Mouse (Mus musculus): Measurements from ENCODE around the gene Mier2. TPM values are rescaled to one million over a fixed set of nuclear protein-coding genes. Genes with fewer than 3 reads are reported as not detected.

The Mier2 gene
- polyA plus RNA-seq, 1 experiment from 2014 or later: 56.2 TPM

DNA sequence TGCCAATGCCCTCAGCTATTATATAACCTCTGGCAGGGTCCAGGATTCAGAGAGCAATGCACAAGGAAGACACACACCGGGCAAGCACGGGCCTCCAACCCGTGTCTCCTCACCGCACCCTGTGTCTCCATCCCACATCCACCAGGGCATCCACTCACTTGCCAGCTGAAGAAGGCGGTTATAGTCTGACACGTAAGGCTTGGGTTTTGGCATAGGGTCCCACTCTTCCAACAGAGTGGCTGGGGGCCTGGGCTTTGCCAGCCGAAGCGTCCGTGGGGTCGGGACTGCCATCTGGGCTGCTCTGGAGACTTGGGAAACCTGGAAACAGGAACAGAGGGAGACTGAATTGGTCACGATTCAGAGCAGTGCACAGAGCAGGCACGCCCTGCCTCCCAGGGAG, 24.8 kb upstream of the Mier2 start:
- H3K27ac ChIP-seq (ENCODE audit: low read length): no peak overlapping the region
- H3K36me3 ChIP-seq (ENCODE audit: control insufficient read depth, insufficient read depth, low read length): no peaks in the 10 kb centered on the region
- H3K4me1 ChIP-seq (ENCODE audit: control insufficient read depth, insufficient read depth, low read length): no peaks in the 10 kb centered on the region
- ATAC-seq: no peak
- H3K9me3 ChIP-seq (replicated peaks; ENCODE audit: control insufficient read depth, low read length, poor library complexity, severe bottlenecking): no peaks in the 10 kb centered on the region
- no peak overlapping the region for H3K4me2 ChIP-seq (ENCODE audit: low read length)
- 73% methylated on average over 12 of the region's 12 CpGs for WGBS
- no peak overlapping the region for H3K4me3 ChIP-seq (ENCODE audit: low read depth, low read length)
- H3K27me3 ChIP-seq (ENCODE audit: control insufficient read depth, insufficient read depth, low read depth, low read length): no peaks in the 10 kb centered on the region
- no peak overlapping the region for H3K9ac ChIP-seq (ENCODE audit: low read depth, low read length)

DNA sequence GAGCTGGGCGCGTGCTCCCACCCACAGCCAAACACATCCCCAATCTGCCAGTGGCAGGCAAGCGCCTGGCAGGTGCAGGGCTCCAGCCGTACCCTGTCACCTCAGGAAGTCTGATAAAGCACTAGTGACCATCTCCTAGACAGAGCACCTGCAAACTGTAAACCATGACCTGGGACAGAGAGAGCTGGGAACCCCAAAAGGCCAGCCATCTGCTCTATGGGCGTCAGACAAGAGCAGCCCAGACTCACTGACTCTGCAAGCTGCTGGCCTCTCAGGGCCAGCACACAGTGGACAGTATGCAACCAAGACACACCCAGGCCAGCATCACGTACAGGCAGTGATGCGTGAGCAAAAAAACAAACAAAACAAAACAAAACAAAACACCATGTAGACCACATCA, 23.9 kb upstream of the Mier2 start:
- WGBS: 79% methylated on average over 7 of the region's 7 CpGs
- Histone ChIP-seq H3K9me3 (replicated peaks; ENCODE audit: control insufficient read depth, low read length, poor library complexity, severe bottlenecking) (no peaks in the 10 kb centered on the region), H3K27ac (ENCODE audit: low read length) (no peak overlapping the region), H3K4me1 (ENCODE audit: control insufficient read depth, insufficient read depth, low read length) (no peaks in the 10 kb centered on the region), H3K4me2 (ENCODE audit: low read length) (no peak overlapping the region), H3K4me3 (ENCODE audit: low read depth, low read length) (no peak overlapping the region), H3K27me3 (ENCODE audit: control insufficient read depth, insufficient read depth, low read depth, low read length) (no peaks in the 10 kb centered on the region), H3K9ac (ENCODE audit: low read depth, low read length) (no peak overlapping the region), H3K36me3 (ENCODE audit: control insufficient read depth, insufficient read depth, low read length) (no peaks in the 10 kb centered on the region)
- no peak for ATAC-seq

DNA sequence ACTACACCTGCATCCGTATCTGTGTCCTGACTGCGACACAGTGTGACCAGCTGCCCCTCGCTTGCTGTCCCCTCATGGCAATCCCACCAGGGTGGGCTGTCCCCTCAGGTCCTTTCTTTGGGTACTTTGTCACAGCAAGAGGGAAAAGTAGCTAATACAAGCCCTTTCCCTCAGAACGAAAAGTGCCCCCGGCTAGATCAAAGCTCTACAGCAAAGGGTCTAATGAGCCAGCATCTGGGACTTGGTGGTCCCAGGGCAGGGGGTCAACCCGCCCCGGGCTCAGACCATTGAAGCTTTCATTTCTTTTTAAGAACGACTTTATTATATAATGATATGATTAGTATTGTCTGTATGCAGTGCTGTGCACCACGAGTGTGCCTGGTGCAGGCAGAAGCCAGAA, 23.3 kb upstream of the Mier2 start:
- no peak overlapping the region for H3K9ac ChIP-seq (ENCODE audit: low read depth, low read length)
- H3K4me2 ChIP-seq (ENCODE audit: low read length): no peak overlapping the region
- no peaks in the 10 kb centered on the region for H3K36me3 ChIP-seq (ENCODE audit: control insufficient read depth, insufficient read depth, low read length)
- WGBS: 33% methylated on average over 9 of the region's 9 CpGs
- H3K4me1 ChIP-seq (ENCODE audit: control insufficient read depth, insufficient read depth, low read length): no peaks in the 10 kb centered on the region
- no peaks in the 10 kb centered on the region for H3K27me3 ChIP-seq (ENCODE audit: control insufficient read depth, insufficient read depth, low read depth, low read length)
- no peaks in the 10 kb centered on the region for H3K9me3 ChIP-seq (replicated peaks; ENCODE audit: control insufficient read depth, low read length, poor library complexity, severe bottlenecking)
- H3K4me3 ChIP-seq (ENCODE audit: low read depth, low read length): no peak overlapping the region
- no peak overlapping the region for H3K27ac ChIP-seq (ENCODE audit: low read length)
- ATAC-seq: no peak

DNA sequence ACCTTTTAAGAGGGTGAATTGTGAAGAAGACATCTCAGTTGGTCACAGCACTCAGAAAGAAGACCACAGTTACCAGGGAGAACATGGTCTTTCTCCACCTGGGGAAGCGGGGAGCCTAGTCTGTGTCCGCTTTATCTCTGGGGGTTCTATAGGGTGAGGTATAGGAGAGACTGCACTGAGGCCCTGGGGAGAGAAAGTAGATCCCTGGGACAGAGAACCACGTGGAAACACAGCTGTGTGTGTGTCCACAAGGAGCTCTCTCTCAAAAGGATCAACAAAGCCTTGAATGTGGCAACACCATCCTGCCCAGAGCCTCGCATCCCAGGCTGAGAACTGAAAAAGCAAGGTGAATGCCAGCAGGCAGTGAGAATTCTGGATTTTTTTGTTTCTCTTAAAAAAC, 22.4 kb upstream of the Mier2 start:
- Histone ChIP-seq H3K27me3 (ENCODE audit: control insufficient read depth, insufficient read depth, low read depth, low read length) (no peaks in the 10 kb centered on the region), H3K4me2 (ENCODE audit: low read length) (no peak overlapping the region), H3K36me3 (ENCODE audit: control insufficient read depth, insufficient read depth, low read length) (no peaks in the 10 kb centered on the region), H3K9me3 (replicated peaks; ENCODE audit: control insufficient read depth, low read length, poor library complexity, severe bottlenecking) (no peaks in the 10 kb centered on the region), H3K9ac (ENCODE audit: low read depth, low read length) (no peak overlapping the region), H3K27ac (ENCODE audit: low read length) (no peak overlapping the region), H3K4me1 (ENCODE audit: control insufficient read depth, insufficient read depth, low read length) (no peaks in the 10 kb centered on the region), H3K4me3 (ENCODE audit: low read depth, low read length) (no peak overlapping the region)
- 68% methylated on average over 4 of the region's 4 CpGs for WGBS
- no peak for ATAC-seq

DNA sequence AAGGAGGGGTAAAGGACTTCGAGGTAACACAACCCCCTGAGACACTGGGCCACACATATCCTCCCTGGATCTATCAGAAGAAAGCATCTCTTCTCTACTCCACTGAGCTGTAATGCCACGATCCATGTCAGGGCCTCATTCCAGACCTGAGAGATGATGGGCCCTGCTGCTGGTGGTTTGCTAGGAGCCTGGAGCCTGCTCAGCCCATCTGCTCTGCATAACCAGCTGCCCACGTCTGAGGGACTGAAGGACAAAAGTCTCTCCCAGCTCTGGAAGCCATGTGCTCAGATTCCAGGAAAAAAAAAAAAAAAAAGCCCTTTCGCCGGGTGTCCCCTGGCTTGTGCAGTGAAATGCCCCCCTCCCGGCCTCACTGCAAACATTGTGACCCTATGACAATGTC, 20.8 kb upstream of the Mier2 start:
- no peaks in the 10 kb centered on the region for H3K9me3 ChIP-seq (replicated peaks; ENCODE audit: control insufficient read depth, low read length, poor library complexity, severe bottlenecking)
- H3K36me3 ChIP-seq (ENCODE audit: control insufficient read depth, insufficient read depth, low read length): no peaks in the 10 kb centered on the region
- H3K27me3 ChIP-seq (ENCODE audit: control insufficient read depth, insufficient read depth, low read depth, low read length): no peaks in the 10 kb centered on the region
- H3K4me1 ChIP-seq (ENCODE audit: control insufficient read depth, insufficient read depth, low read length): no peaks in the 10 kb centered on the region
- no peak for ATAC-seq
- no peak overlapping the region for H3K9ac ChIP-seq (ENCODE audit: low read depth, low read length)
- H3K4me2 ChIP-seq (ENCODE audit: low read length): no peak overlapping the region
- WGBS: 78% methylated on average over 6 of the region's 6 CpGs
- H3K27ac ChIP-seq (ENCODE audit: low read length): no peak overlapping the region
- H3K4me3 ChIP-seq (ENCODE audit: low read depth, low read length): no peak overlapping the region

DNA sequence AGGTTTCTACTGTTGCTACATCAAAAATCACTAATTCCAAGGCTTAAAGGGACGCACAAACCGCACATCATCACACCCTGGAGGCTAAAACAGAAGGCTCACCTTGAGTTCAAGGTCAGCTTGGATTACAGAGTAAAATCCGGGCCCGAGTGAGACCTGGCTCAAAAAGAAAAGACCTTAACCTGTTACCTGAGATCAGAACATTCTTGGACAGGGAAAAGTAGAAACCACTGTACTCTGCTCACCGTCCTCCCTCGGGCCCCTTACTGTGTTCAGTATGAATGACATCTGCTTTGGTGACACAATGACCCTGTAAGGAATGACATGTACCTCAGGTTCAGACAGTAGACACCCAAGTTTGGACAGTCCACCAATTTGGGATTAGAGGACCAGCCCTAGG, 19.8 kb upstream of the Mier2 start:
- Histone ChIP-seq H3K36me3 (ENCODE audit: control insufficient read depth, insufficient read depth, low read length) (no peaks in the 10 kb centered on the region), H3K27ac (ENCODE audit: low read length) (no peak overlapping the region), H3K27me3 (ENCODE audit: control insufficient read depth, insufficient read depth, low read depth, low read length) (no peaks in the 10 kb centered on the region), H3K9me3 (replicated peaks; ENCODE audit: control insufficient read depth, low read length, poor library complexity, severe bottlenecking) (no peaks in the 10 kb centered on the region), H3K9ac (ENCODE audit: low read depth, low read length) (no peak overlapping the region), H3K4me1 (ENCODE audit: control insufficient read depth, insufficient read depth, low read length) (no peaks in the 10 kb centered on the region), H3K4me3 (ENCODE audit: low read depth, low read length) (no peak overlapping the region), H3K4me2 (ENCODE audit: low read length) (no peak overlapping the region)
- ATAC-seq: no peak
- 95% methylated on average over 6 of the region's 6 CpGs for WGBS

DNA sequence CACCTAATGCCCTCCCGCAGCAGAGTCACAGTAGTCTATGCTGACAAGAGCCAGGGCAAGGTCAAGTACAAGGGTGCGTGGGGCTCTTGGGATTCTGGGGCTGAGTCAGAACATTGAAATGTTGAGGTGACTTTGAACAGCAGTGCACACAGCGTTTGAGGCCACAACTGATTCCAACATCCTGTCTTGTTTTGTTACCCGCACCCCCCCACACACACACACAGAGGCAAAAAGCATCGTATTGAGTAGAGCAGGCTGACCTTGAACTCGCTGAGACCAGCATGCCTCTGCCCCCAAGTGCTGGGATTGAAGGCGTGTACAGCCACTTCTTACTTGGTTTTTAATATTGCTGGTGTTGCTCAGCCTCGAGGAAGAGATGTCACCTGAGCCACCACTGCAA, 19.4 kb upstream of the Mier2 start:
- no peak for ATAC-seq
- WGBS: 91% methylated on average over 8 of the region's 8 CpGs
- Histone ChIP-seq H3K4me2 (ENCODE audit: low read length) (no peak overlapping the region), H3K9me3 (replicated peaks; ENCODE audit: control insufficient read depth, low read length, poor library complexity, severe bottlenecking) (no peaks in the 10 kb centered on the region), H3K27ac (ENCODE audit: low read length) (no peak overlapping the region), H3K9ac (ENCODE audit: low read depth, low read length) (no peak overlapping the region), H3K36me3 (ENCODE audit: control insufficient read depth, insufficient read depth, low read length) (no peaks in the 10 kb centered on the region), H3K4me3 (ENCODE audit: low read depth, low read length) (no peak overlapping the region), H3K4me1 (ENCODE audit: control insufficient read depth, insufficient read depth, low read length) (no peaks in the 10 kb centered on the region), H3K27me3 (ENCODE audit: control insufficient read depth, insufficient read depth, low read depth, low read length) (no peaks in the 10 kb centered on the region)

DNA sequence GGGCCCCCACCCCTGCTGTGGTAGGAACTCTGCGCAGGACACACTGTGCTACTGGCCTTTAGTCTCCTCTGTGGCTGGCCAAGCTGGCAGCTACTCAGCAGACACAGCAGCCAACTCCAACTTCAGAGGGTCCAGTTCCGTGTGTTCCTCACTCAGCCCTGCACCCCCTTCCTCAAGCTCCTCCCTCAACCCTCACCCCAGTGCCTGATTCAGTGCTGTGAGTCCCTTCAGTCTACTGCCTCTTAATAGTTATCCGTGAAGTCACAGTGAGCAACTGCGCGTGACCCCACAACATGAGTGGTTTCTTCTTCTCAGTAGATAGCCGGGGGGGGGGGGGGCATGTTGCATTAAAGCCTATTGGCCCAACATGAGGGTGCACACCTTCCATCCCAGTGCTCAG, 18.6 kb upstream of the Mier2 start:
- 86% methylated on average over 6 of the region's 6 CpGs for WGBS
- H3K9ac ChIP-seq (ENCODE audit: low read depth, low read length): no peak overlapping the region

DNA sequence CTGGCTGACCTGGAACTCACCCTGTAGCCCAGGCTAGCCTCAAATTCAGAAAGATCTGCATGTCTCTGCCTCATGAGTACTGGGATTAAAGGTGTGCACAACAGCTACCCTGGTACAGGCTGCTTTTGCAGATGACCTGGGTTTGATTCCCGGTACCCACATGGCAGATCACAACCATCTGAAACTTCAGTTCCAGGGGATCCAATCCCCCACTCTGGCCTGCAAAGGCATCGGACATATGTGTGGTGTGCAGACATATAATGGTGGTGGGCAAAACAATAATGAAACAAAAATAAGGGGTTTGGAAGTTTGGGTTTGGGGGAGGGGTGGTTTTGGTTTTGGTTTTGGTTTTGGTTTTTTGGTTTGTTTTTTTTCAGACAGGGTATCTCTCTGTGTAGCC, 16.3 kb upstream of the Mier2 start:
- Histone ChIP-seq H3K4me2 (ENCODE audit: low read length) (no peak overlapping the region), H3K9ac (ENCODE audit: low read depth, low read length) (no peak overlapping the region), H3K9me3 (replicated peaks; ENCODE audit: control insufficient read depth, low read length, poor library complexity, severe bottlenecking) (peaks cover 4% of the 10 kb centered on the region; the same call in 1 of the 2 replicates), H3K27me3 (ENCODE audit: control insufficient read depth, insufficient read depth, low read depth, low read length) (no peaks in the 10 kb centered on the region), H3K27ac (ENCODE audit: low read length) (no peak overlapping the region), H3K36me3 (ENCODE audit: control insufficient read depth, insufficient read depth, low read length) (no peaks in the 10 kb centered on the region), H3K4me1 (ENCODE audit: control insufficient read depth, insufficient read depth, low read length) (no peaks in the 10 kb centered on the region), H3K4me3 (ENCODE audit: low read depth, low read length) (no peak overlapping the region)
- no peak for ATAC-seq
- WGBS: 98% methylated on average over 2 of the region's 2 CpGs

More for the DNA sequence above, 18.6 kb upstream of the Mier2 start:
- Histone ChIP-seq H3K4me3 (ENCODE audit: low read depth, low read length) (no peak overlapping the region), H3K27ac (ENCODE audit: low read length) (no peak overlapping the region), H3K4me2 (ENCODE audit: low read length) (no peak overlapping the region), H3K27me3 (ENCODE audit: control insufficient read depth, insufficient read depth, low read depth, low read length) (no peaks in the 10 kb centered on the region), H3K4me1 (ENCODE audit: control insufficient read depth, insufficient read depth, low read length) (no peaks in the 10 kb centered on the region), H3K36me3 (ENCODE audit: control insufficient read depth, insufficient read depth, low read length) (no peaks in the 10 kb centered on the region), H3K9me3 (replicated peaks; ENCODE audit: control insufficient read depth, low read length, poor library complexity, severe bottlenecking) (no peaks in the 10 kb centered on the region)
- ATAC-seq: no peak

DNA sequence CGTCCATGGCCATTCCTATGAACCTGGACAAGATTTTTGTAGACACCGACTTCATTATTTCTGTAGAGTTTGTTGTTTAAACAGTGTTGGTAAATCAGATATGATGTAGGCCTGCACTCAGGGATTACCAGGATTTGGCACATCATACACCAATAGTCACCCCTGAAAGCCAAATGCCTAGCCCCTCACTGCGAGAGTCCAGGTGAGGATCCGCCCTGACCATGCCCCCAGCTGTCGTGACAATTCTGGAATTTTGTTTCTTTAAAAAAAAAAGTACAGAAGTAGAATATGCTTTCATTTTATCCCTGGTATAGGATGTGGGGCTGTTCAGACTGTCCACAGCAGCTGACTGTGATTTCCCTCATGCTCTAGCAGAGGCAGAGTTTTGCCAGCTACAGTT, 14.9 kb upstream of the Mier2 start:
- Histone ChIP-seq H3K27ac (ENCODE audit: low read length) (no peak overlapping the region), H3K4me1 (ENCODE audit: control insufficient read depth, insufficient read depth, low read length) (no peaks in the 10 kb centered on the region), H3K9me3 (replicated peaks; ENCODE audit: control insufficient read depth, low read length, poor library complexity, severe bottlenecking) (peaks cover 6% of the 10 kb centered on the region), H3K4me3 (ENCODE audit: low read depth, low read length) (no peak overlapping the region), H3K4me2 (ENCODE audit: low read length) (no peak overlapping the region), H3K27me3 (ENCODE audit: control insufficient read depth, insufficient read depth, low read depth, low read length) (no peaks in the 10 kb centered on the region), H3K36me3 (ENCODE audit: control insufficient read depth, insufficient read depth, low read length) (no peaks in the 10 kb centered on the region), H3K9ac (ENCODE audit: low read depth, low read length) (no peak overlapping the region)
- ATAC-seq: no peak
- 93% methylated on average over 5 of the region's 5 CpGs for WGBS
